Mouse (Mus musculus) gastrocnemius, postnatal 25 days (tissue): Measurements from ENCODE around the gene Sowahd. TPM values are rescaled to one million over a fixed set of nuclear protein-coding genes. Genes with fewer than 3 reads are reported as not detected.

Source experiments
- DNase-seq: peaks from one replicate; pipeline ENCODE4 v3.0.0; 2022
- total RNA-seq, 2 experiments: library from RNA; stranded (reverse); gene quantifications; 1 replicate in 1 of 2; 2 replicates in 1 of 2; pipeline ENCODE4 v1.2.3; 2021

The Sowahd gene
- total RNA-seq, 2 experiments from 2014 or later, result not detected

DNA sequence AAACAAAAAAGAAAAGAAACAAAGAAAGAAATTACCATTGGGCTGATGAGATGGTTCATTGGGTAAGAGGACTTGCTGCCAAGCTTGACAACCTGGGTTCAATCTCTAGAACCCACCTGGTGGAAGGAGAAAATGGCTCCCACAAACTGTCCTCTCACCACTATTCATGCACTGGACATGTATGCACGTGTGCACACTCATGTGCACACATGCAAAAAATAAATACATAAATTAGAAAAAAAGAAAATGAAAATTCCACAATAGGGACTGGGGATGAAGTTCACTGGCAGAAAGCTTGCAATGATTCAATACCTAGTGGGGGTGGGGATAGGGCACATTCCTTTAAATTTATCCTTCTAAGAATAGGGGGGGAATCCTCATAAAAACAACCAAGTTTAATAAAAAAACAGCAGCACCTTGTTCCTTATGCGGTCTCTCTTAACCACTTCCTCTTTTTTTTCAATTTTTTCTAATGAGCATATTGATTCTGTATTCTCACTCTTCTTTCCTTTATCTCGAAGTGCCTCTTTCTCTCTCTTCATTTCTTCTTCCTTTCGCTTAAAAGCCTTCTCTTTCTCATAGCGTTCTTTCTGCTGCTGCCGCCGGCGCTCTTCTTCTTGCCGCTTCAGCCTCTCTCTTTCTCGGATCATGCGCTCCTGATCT, 46.6 kb downstream of the Sowahd start:
- no peak for DNase-seq

GRCm38 (mm10) chrX:37098681-37099080, 50.0 kb downstream of the Sowahd start:
- no peak for DNase-seq

Other genes with a start within 250 kb of the Sowahd start
- gene Ube2a, start 174.9 kb upstream of the Sowahd start, total RNA-seq, result 10 to 100 TPM; 35.5 to 42.7 TPM
- gene C330007P06Rik, start 174.7 kb upstream of the Sowahd start, total RNA-seq, result 10 to 100 TPM; 10.9 to 11.2 TPM
- 1 to 10 TPM; 2.3 to 2.4 TPM for gene Nkrf, start 145.9 kb upstream of the Sowahd start, total RNA-seq
- 1 to 10 TPM; 2.7 to 2.9 TPM for gene Sept6, start 57.1 kb upstream of the Sowahd start, total RNA-seq
- gene Rpl39, start 36.6 kb downstream of the Sowahd start, total RNA-seq, result 100 to 1,000 TPM; 239 to 266 TPM
- gene Upf3b, start 61.5 kb downstream of the Sowahd start, total RNA-seq, result 1 to 10 TPM; 8.5 to 8.7 TPM
- gene Nkap, start 78.0 kb downstream of the Sowahd start, total RNA-seq, result 1 to 10 TPM; 6.4 to 8.3 TPM
- gene Akap14, start 120.0 kb downstream of the Sowahd start, total RNA-seq, result not detected
- 100 to 1,000 TPM; 430 to 453 TPM for gene Ndufa1, start 142.3 kb downstream of the Sowahd start, total RNA-seq
- gene Rnf113a1, start 142.4 kb downstream of the Sowahd start, total RNA-seq, result 1 to 10 TPM; 1.8 to 2.8 TPM
- not detected for gene Gm9, start 162.2 kb downstream of the Sowahd start, total RNA-seq
- gene Rhox1, start 173.4 kb downstream of the Sowahd start, total RNA-seq, result not detected
- gene Rhox2a, start 196.1 kb downstream of the Sowahd start, total RNA-seq, result not detected
- gene Rhox3a, start 201.1 kb downstream of the Sowahd start, total RNA-seq, result not detected
- not detected for gene Rhox4a, start 216.5 kb downstream of the Sowahd start, total RNA-seq